Mouse (Mus musculus): ENCODE data around the gene Mus81.

Gene Mus81

GRCm38 (mm10) chr19:5487768-5488550, at the start of gene Mus81:
TSS of gene Mus81 (minus strand) at chr19:5488402.
- WGBS: under 1% methylated on average over 39 of the region's 39 CpGs

GRCm38 (mm10) chr19:5532520-5532919, 44.3 kb upstream of the Mus81 start:
- WGBS: 70% methylated on average over 8 of the region's 8 CpGs

- WGBS: 39% methylated on average over 7 of the region's 7 CpGs
Observed at GRCm38 (mm10) chr19:5530138-5530524, 41.9 kb upstream of the Mus81 start.

- WGBS: 4% methylated on average over 20 of the region's 20 CpGs
Observed at GRCm38 (mm10) chr19:5529325-5530137, 41.3 kb upstream of the Mus81 start.

GRCm38 (mm10) chr19:5525204-5525603, 37.0 kb upstream of the Mus81 start:
- WGBS: 82% methylated on average over 5 of the region's 5 CpGs

- WGBS: 95% methylated on average over 3 of the region's 3 CpGs
Observed at GRCm38 (mm10) chr19:5518721-5519120, 30.5 kb upstream of the Mus81 start.

GRCm38 (mm10) chr19:5516906-5517505, 28.8 kb upstream of the Mus81 start:
- 79% methylated on average over 8 of the region's 8 CpGs for WGBS

GRCm38 (mm10) chr19:5515840-5516777, 27.9 kb upstream of the Mus81 start:
- WGBS: 83% methylated on average over 7 of the region's 7 CpGs

GRCm38 (mm10) chr19:5513005-5513349, 24.8 kb upstream of the Mus81 start:
- 83% methylated on average over 3 of the region's 3 CpGs for WGBS

GRCm38 (mm10) chr19:5512091-5513004, 24.1 kb upstream of the Mus81 start:
- 68% methylated on average over 12 of the region's 12 CpGs for WGBS

- WGBS: 40% methylated on average over 14 of the region's 15 CpGs
Observed at GRCm38 (mm10) chr19:5511074-5511632, 23.0 kb upstream of the Mus81 start.

GRCm38 (mm10) chr19:5510031-5511026, 22.1 kb upstream of the Mus81 start, which contains the start of gene Snx32:
TSS of gene Snx32 (minus strand) at chr19:5510538.
- 2% methylated on average over 47 of the region's 47 CpGs for WGBS

- 70% methylated on average over 17 of the region's 17 CpGs for WGBS
Observed at GRCm38 (mm10) chr19:5503687-5504086, 15.5 kb upstream of the Mus81 start, which contains the start of gene 1700020D05Rik. TSS of gene 1700020D05Rik (minus strand) at chr19:5503787.

- WGBS: 90% methylated on average over 2 of the region's 2 CpGs
Observed at GRCm38 (mm10) chr19:5500330-5500875, 12.2 kb upstream of the Mus81 start.

GRCm38 (mm10) chr19:5496052-5496370, 7.8 kb upstream of the Mus81 start:
- WGBS: 79% methylated on average over 16 of the region's 16 CpGs

- 84% methylated on average over 12 of the region's 12 CpGs for WGBS
Observed at GRCm38 (mm10) chr19:5495353-5496051, 7.3 kb upstream of the Mus81 start.

- 64% methylated on average over 3 of the region's 3 CpGs for WGBS
Observed at GRCm38 (mm10) chr19:5494314-5494713, 6.1 kb upstream of the Mus81 start.

GRCm38 (mm10) chr19:5493301-5493721, 5.1 kb upstream of the Mus81 start:
- 37% methylated on average over 9 of the region's 9 CpGs for WGBS
